Mouse (Mus musculus) myocyte (in vitro differentiated cells): ENCODE measurements around the gene Acrv1. TPM values are rescaled to one million over a fixed set of nuclear protein-coding genes. Genes with fewer than 3 reads are reported as not detected.

Experiments
- H3K27me3 ChIP-seq: one replicate; pipeline ENCODE4 v1.6.1; 2011; ENCODE audit not compliant: control insufficient read depth, insufficient read depth, insufficient read length
- H3K36me3 ChIP-seq: one replicate; pipeline ENCODE4 v1.6.1; 2011; ENCODE audit not compliant: control insufficient read depth, insufficient read depth
- H3K4me2 ChIP-seq: one replicate; pipeline ENCODE4 v1.6.1; 2011; ENCODE audit warnings: low read depth, control low read depth
- H3K4me3 ChIP-seq: one replicate; pipeline ENCODE4 v1.5.1; 2011; ENCODE audit warnings: mild to moderate bottlenecking, control low read depth, moderate library complexity
- H3K79me2 ChIP-seq: one replicate; pipeline ENCODE4 v1.6.1; 2011; ENCODE audit not compliant: control insufficient read depth, insufficient read depth
- H3ac ChIP-seq: one replicate; pipeline ENCODE4 v1.6.1; 2011; ENCODE audit not compliant: control insufficient read depth, insufficient read length
- CEBPB ChIP-seq: IDR thresholded peaks from 2 replicates; pipeline ENCODE4 v1.6.1; 2011; ENCODE audit warnings: mild to moderate bottlenecking, moderate library complexity; ENCODE audit not compliant: poor library complexity, insufficient read depth, severe bottlenecking
- E2F4 ChIP-seq: IDR thresholded peaks from one replicate; pipeline ENCODE4 v1.6.1; 2011; ENCODE audit warnings: mild to moderate bottlenecking, control low read depth, moderate library complexity; ENCODE audit not compliant: insufficient read depth
- MAX ChIP-seq: IDR thresholded peaks from one replicate; pipeline ENCODE4 v1.6.1; 2011; ENCODE audit warnings: low read depth, mild to moderate bottlenecking, control low read depth
- MYOD1 ChIP-seq, 3 experiments: IDR thresholded peaks; one replicate each; pipeline ENCODE4 v1.6.1; 2011; ENCODE audit warnings: control low read depth in 2 of 3, low read depth in 2 of 3, mild to moderate bottlenecking in 2 of 3, moderate library complexity in 1 of 3; ENCODE audit not compliant: insufficient read length in 2 of 3, control insufficient read depth in 1 of 3
- MYOG ChIP-seq, 3 experiments: IDR thresholded peaks; one replicate each; pipeline ENCODE4 v1.6.1; 2011; ENCODE audit warnings: control low read depth in 2 of 3, low read depth in 2 of 3, mild to moderate bottlenecking in 2 of 3; ENCODE audit not compliant: insufficient read length in 2 of 3, control insufficient read depth in 1 of 3, insufficient read depth in 1 of 3
- POLR2A ChIP-seq: IDR thresholded peaks from one replicate; pipeline ENCODE4 v1.6.1; 2011; ENCODE audit warnings: low read depth, mild to moderate bottlenecking, control low read depth, moderate library complexity; ENCODE audit not compliant: insufficient read length
- POLR2AphosphoS2 ChIP-seq: IDR thresholded peaks from one replicate; pipeline ENCODE4 v1.6.1; 2011; ENCODE audit warnings: low read depth, control low read depth; ENCODE audit not compliant: insufficient read length
- REST ChIP-seq: IDR thresholded peaks from one replicate; pipeline ENCODE4 v1.6.1; 2011; ENCODE audit warnings: mild to moderate bottlenecking, control low read depth, moderate library complexity; ENCODE audit not compliant: insufficient read depth, insufficient read length
- SRF ChIP-seq: IDR thresholded peaks from one replicate; pipeline ENCODE4 v1.6.1; 2011; ENCODE audit warnings: low read depth; ENCODE audit not compliant: control insufficient read depth, insufficient read length
- TCF12 ChIP-seq: IDR thresholded peaks from one replicate; pipeline ENCODE4 v1.6.1; 2011; ENCODE audit warnings: mild to moderate bottlenecking, control low read depth; ENCODE audit not compliant: poor library complexity, insufficient read depth, severe bottlenecking
- TCF3 ChIP-seq: IDR thresholded peaks from one replicate; pipeline ENCODE4 v1.6.1; 2011; ENCODE audit warnings: low read depth, control low read depth; ENCODE audit not compliant: insufficient read length
- USF1 ChIP-seq: IDR thresholded peaks from one replicate; pipeline ENCODE4 v1.6.1; 2011; ENCODE audit warnings: low read depth, mild to moderate bottlenecking, control low read depth, moderate library complexity
- polyA plus RNA-seq: library from polyadenylated mRNA; unstranded; fragments of >200 nt; fragmentation: generic; extraction: Trizol; gene quantifications from one replicate; pipeline ENCODE4 v1.2.1, GENCODE M21; 2012; ENCODE audit warnings: missing spikeins

The Acrv1 gene
- polyA plus RNA-seq, 1 experiment = not detected

GRCm38 (mm10) chr9:36705923-36706322 is 12.9 kb downstream of the Acrv1 start:
- TF ChIP-seq POLR2A = no peak
- no peaks in the 10 kb centered on the region for H3K36me3 ChIP-seq
- no peak overlapping the region for H3K4me2 ChIP-seq
- no peaks in the 10 kb centered on the region for H3K27me3 ChIP-seq
- H3K4me3 ChIP-seq = no peak overlapping the region
- no peak overlapping the region for H3ac ChIP-seq
- no peaks in the 10 kb centered on the region for H3K79me2 ChIP-seq

GRCm38 (mm10) chr9:36707304-36707703 is 14.3 kb downstream of the Acrv1 start:
- H3K36me3 ChIP-seq = no peaks in the 10 kb centered on the region
- no peak overlapping the region for H3K4me2 ChIP-seq
- no peak overlapping the region for H3ac ChIP-seq
- no peaks in the 10 kb centered on the region for H3K79me2 ChIP-seq
- H3K27me3 ChIP-seq = no peaks in the 10 kb centered on the region
- no peak overlapping the region for H3K4me3 ChIP-seq
- TF ChIP-seq CEBPB (no peak), TCF3 (no peak), MYOD1 (IDR thresholded peaks at IDR 0.05; ENCODE audit: control insufficient read depth in 1 of 3, insufficient read length in 2 of 3, low read depth in 2 of 3) (no peak), MAX (no peak), E2F4 (no peak), REST (no peak), POLR2A (no peak), MYOG (IDR thresholded peaks at IDR 0.05; ENCODE audit: control insufficient read depth in 1 of 3, insufficient read depth in 1 of 3, insufficient read length in 2 of 3, low read depth in 2 of 3) (no peak), TCF12 (no peak), USF1 (no peak), SRF (no peak)

GRCm38 (mm10) chr9:36716624-36717023 is 23.6 kb downstream of the Acrv1 start:
- H3K27me3 ChIP-seq = no peaks in the 10 kb centered on the region
- no peak overlapping the region for H3K4me3 ChIP-seq
- H3K36me3 ChIP-seq = peaks cover 11% of the 10 kb centered on the region
- H3K4me2 ChIP-seq = no peak overlapping the region
- no peak overlapping the region for H3ac ChIP-seq
- no peaks in the 10 kb centered on the region for H3K79me2 ChIP-seq
- TF ChIP-seq MYOD1 (IDR thresholded peaks at IDR 0.05; ENCODE audit: control insufficient read depth in 1 of 3, insufficient read length in 2 of 3, low read depth in 2 of 3) (no peak), POLR2A (no peak), TCF3 (no peak), MAX (no peak), USF1 (no peak)

GRCm38 (mm10) chr9:36726131-36727033 is 33.4 kb downstream of the Acrv1 start:
- H3K4me3 ChIP-seq = peak overlapping the region; percentile 69
- H3K79me2 ChIP-seq = peaks cover 8% of the 10 kb centered on the region
- peak overlapping the region; percentile 86 for H3K4me2 ChIP-seq
- H3K27me3 ChIP-seq = no peaks in the 10 kb centered on the region
- peak overlapping the region; percentile 71 for H3ac ChIP-seq
- TF ChIP-seq E2F4 = peak; percentile 89
- TF ChIP-seq POLR2AphosphoS2 = peak; percentile 81
- peak; percentile 74 for TF ChIP-seq POLR2A
- peak in 1 of 3 experiments; percentile 28 for TF ChIP-seq MYOD1 (IDR thresholded peaks at IDR 0.05; ENCODE audit: control insufficient read depth in 1 of 3, insufficient read length in 2 of 3, low read depth in 2 of 3)
- peak; percentile 49; the same call in 1 of the 2 replicates for TF ChIP-seq CEBPB
- no peak for TF ChIP-seq REST
- no peak for TF ChIP-seq MAX
- peaks cover 6% of the 10 kb centered on the region for H3K36me3 ChIP-seq

- Histone ChIP-seq H3ac (peak within 1 kb of the TSS; percentile 71), H3K79me2 (peaks cover 8% of the 10 kb centered on the region), H3K4me2 (peak within 1 kb of the TSS; percentile 86), H3K4me3 (peak within 1 kb of the TSS; percentile 69), H3K36me3 (peaks cover 13% of the 10 kb centered on the region), H3K27me3 (no peaks in the 10 kb centered on the region)
- TF ChIP-seq TCF12 (no peak), REST (no peak)
These were observed 34.2 kb downstream of the Acrv1 start, which contains the start of gene Chek1 for GRCm38 (mm10) chr9:36727034-36727755. Gene Chek1 (minus strand): TSS chr9:36727065.

Other genes with a start within 250 kb of the Acrv1 start
- gene Gm9513, start 217.6 kb upstream of the Acrv1 start, polyA plus RNA-seq = not detected
- gene Gm5615, start 151.3 kb upstream of the Acrv1 start, polyA plus RNA-seq = not detected
- not detected for gene Gm17689, start 110.6 kb upstream of the Acrv1 start, polyA plus RNA-seq
- gene A630095E13Rik, start 49.8 kb upstream of the Acrv1 start, polyA plus RNA-seq = not detected
- gene Chek1, start 33.8 kb downstream of the Acrv1 start, polyA plus RNA-seq = 1.4 TPM
- 204 TPM for gene Stt3a, start 74.5 kb downstream of the Acrv1 start, polyA plus RNA-seq
- gene Ei24, start 104.2 kb downstream of the Acrv1 start, polyA plus RNA-seq = 57.5 TPM
- gene Fez1, start 128.6 kb downstream of the Acrv1 start, polyA plus RNA-seq = 2.6 TPM